Mouse (Mus musculus): ENCODE measurements around the gene Chkb.

The Chkb gene

GRCm38 (mm10) chr15:89399716-89400115 lies 30.0 kb downstream of the Chkb start:
- DNase-seq (ENCODE audit: low spot score) = no peak

GRCm38 (mm10) chr15:89398146-89398545 lies 31.6 kb downstream of the Chkb start:
- no peak for DNase-seq (ENCODE audit: low spot score)

- no peak for DNase-seq (ENCODE audit: low spot score)
Measured at GRCm38 (mm10) chr15:89396883-89397282, 32.8 kb downstream of the Chkb start.

- DNase-seq (ENCODE audit: low spot score) = no peak
Measured at GRCm38 (mm10) chr15:89390081-89390480, 39.6 kb downstream of the Chkb start.

GRCm38 (mm10) chr15:89387127-89387526 lies 42.6 kb downstream of the Chkb start:
- DNase-seq (ENCODE audit: low spot score) = no peak

GRCm38 (mm10) chr15:89384617-89385016 lies 45.1 kb downstream of the Chkb start, which contains the start of gene Klhdc7b:
TSS of gene Klhdc7b (plus strand) at chr15:89384917.
- no peak for DNase-seq (ENCODE audit: low spot score)

- DNase-seq (ENCODE audit: low spot score) = no peak
Measured at GRCm38 (mm10) chr15:89379429-89379828, 50.3 kb downstream of the Chkb start.

- no peak for DNase-seq (ENCODE audit: low spot score)
Measured at GRCm38 (mm10) chr15:89378831-89379401, 50.8 kb downstream of the Chkb start, which contains the start of gene Odf3b. TSS of gene Odf3b (minus strand) at chr15:89379282.

GRCm38 (mm10) chr15:89377938-89378828 lies 51.5 kb downstream of the Chkb start:
- no peak for DNase-seq (ENCODE audit: low spot score)

GRCm38 (mm10) chr15:89377362-89377761 lies 52.3 kb downstream of the Chkb start:
- no peak for DNase-seq (ENCODE audit: low spot score)

- no peak for DNase-seq (ENCODE audit: low spot score)
Measured at GRCm38 (mm10) chr15:89376957-89377356, 52.8 kb downstream of the Chkb start, which contains the start of gene Tymp. TSS of gene Tymp (minus strand) at chr15:89377039.

Measured in layer of hippocampus, adult 9-10 months (tissue).